Mouse (Mus musculus): ENCODE measurements around the gene Gpr183.

Gene Gpr183

GRCm38 (mm10) chr14:121928375-121929137 lies 36.4 kb downstream of the Gpr183 start:
- no peak for DNase-seq

GRCm38 (mm10) chr14:121927451-121927850 lies 37.5 kb downstream of the Gpr183 start:
- no peak for DNase-seq

- DNase-seq, result no peak
Measured at GRCm38 (mm10) chr14:121926901-121927300, 38.1 kb downstream of the Gpr183 start.

GRCm38 (mm10) chr14:121924876-121925275 lies 40.1 kb downstream of the Gpr183 start:
- DNase-seq, result no peak

- no peak for DNase-seq
Measured at GRCm38 (mm10) chr14:121922731-121923130, 42.3 kb downstream of the Gpr183 start.

- DNase-seq, result no peak
Measured at GRCm38 (mm10) chr14:121922016-121922415, 43.0 kb downstream of the Gpr183 start.

GRCm38 (mm10) chr14:121920511-121921124 lies 44.4 kb downstream of the Gpr183 start:
- DNase-seq, result no peak

GRCm38 (mm10) chr14:121919752-121920151 lies 45.2 kb downstream of the Gpr183 start:
- DNase-seq, result no peak

- DNase-seq, result no peak
Measured at GRCm38 (mm10) chr14:121918266-121918665, 46.7 kb downstream of the Gpr183 start.

- no peak for DNase-seq
Measured at GRCm38 (mm10) chr14:121916311-121917094, 48.5 kb downstream of the Gpr183 start.

- no peak for DNase-seq
Measured at GRCm38 (mm10) chr14:121915621-121916020, 49.4 kb downstream of the Gpr183 start, which contains the start of gene Gpr18. TSS of gene Gpr18 (minus strand) at chr14:121915781.

GRCm38 (mm10) chr14:121915143-121915542 lies 49.9 kb downstream of the Gpr183 start:
- no peak for DNase-seq

- no peak for DNase-seq
Measured at GRCm38 (mm10) chr14:121912501-121912900, 52.5 kb downstream of the Gpr183 start.

GRCm38 (mm10) chr14:121909868-121910267 lies 55.1 kb downstream of the Gpr183 start:
- DNase-seq, result no peak

GRCm38 (mm10) chr14:121906992-121907681 lies 57.9 kb downstream of the Gpr183 start:
- DNase-seq, result no peak

- no peak for DNase-seq
Measured at GRCm38 (mm10) chr14:121906341-121906991, 58.5 kb downstream of the Gpr183 start.

- DNase-seq, result no peak
Measured at GRCm38 (mm10) chr14:121904754-121905153, 60.2 kb downstream of the Gpr183 start.

- DNase-seq, result no peak
Measured at GRCm38 (mm10) chr14:121903381-121903876, 61.6 kb downstream of the Gpr183 start.

Measured in right cerebral cortex, adult 18-20 months (tissue).